Mouse (Mus musculus) kidney, embryonic 14.5 days (tissue): ENCODE measurements around the gene Nt5c2. TPM values are rescaled to one million over a fixed set of nuclear protein-coding genes. Genes with fewer than 3 reads are reported as not detected.

Experiments
- ATAC-seq: fragments of 200-750 bp; cut with Nextera tagmentation; 2 replicates; pipeline ENCODE4 v1.8.0; 2017; ENCODE audit warnings: moderate number of reproducible peaks, mild to moderate bottlenecking, moderate TSS enrichment, moderate library complexity; ENCODE audit not compliant: low FRiP score, low TSS enrichment
- H3K27ac ChIP-seq: fragments of 300-500 bp; sonication (generic); 2 replicates; pipeline ENCODE4 v1.5.1; 2014; ENCODE audit warnings: low read depth, mild to moderate bottlenecking, low read length, moderate library complexity, mixed read lengths
- H3K27me3 ChIP-seq: fragments of 300-500 bp; sonication (generic); 2 replicates; pipeline ENCODE4 v1.6.1; 2014; ENCODE audit warnings: mild to moderate bottlenecking, low read length; ENCODE audit not compliant: control insufficient read depth, insufficient read depth
- H3K36me3 ChIP-seq: fragments of 300-500 bp; sonication (generic); 2 replicates; pipeline ENCODE4 v1.6.1; 2014; ENCODE audit warnings: low read length, mixed read lengths; ENCODE audit not compliant: control insufficient read depth, insufficient read depth
- H3K4me1 ChIP-seq: fragments of 300-500 bp; sonication (generic); 2 replicates; pipeline ENCODE4 v1.6.1; 2014; ENCODE audit warnings: low read length, mixed read lengths; ENCODE audit not compliant: control insufficient read depth, insufficient read depth
- H3K4me2 ChIP-seq: fragments of 300-500 bp; sonication (generic); replicated peaks from 2 replicates; pipeline ENCODE4 v1.6.1; 2014; ENCODE audit warnings: low read depth, mild to moderate bottlenecking, low read length
- H3K4me3 ChIP-seq: fragments of 300-500 bp; sonication (generic); 2 replicates; pipeline ENCODE4 v1.5.1; 2014; ENCODE audit warnings: mild to moderate bottlenecking, low read length
- H3K9ac ChIP-seq: fragments of 300-500 bp; sonication (generic); 2 replicates; pipeline ENCODE4 v1.6.1; 2014; ENCODE audit warnings: low read depth, mild to moderate bottlenecking, low read length, moderate library complexity
- H3K9me3 ChIP-seq: fragments of 300-500 bp; sonication (generic); 2 replicates; pipeline ENCODE4 v1.6.1; 2016; ENCODE audit warnings: low read length; ENCODE audit not compliant: control insufficient read depth
- WGBS: fragments of 180-500 bp; shearing (Covaris S2); extraction: QIAGEN DNeasy Blood & Tissue Kit; methylation state at CpG from one replicate; pipeline ENCODE4 v1.1.7; 2014; 5-methylcytosine and 5-hydroxymethylcytosine counted together
- polyA plus RNA-seq: library from polyadenylated mRNA; unstranded; fragments of >200 nt; fragmentation: Nextera tagmentation; extraction: Ambion mirVana; gene quantifications from 2 replicates; pipeline ENCODE4 v1.2.1, GENCODE M21; 2014

Gene Nt5c2
- polyA plus RNA-seq, 1 experiment from 2014 or later = 80.2 TPM

GRCm38 (mm10) chr19:46960101-46961046, 54.6 kb downstream of the Nt5c2 start:
- Histone ChIP-seq H3K27me3 (no peaks in the 10 kb centered on the region), H3K4me2 (peak overlapping the region; percentile 62), H3K4me3 (peak overlapping the region; percentile 86), H3K36me3 (no peaks in the 10 kb centered on the region), H3K9ac (peak overlapping the region; percentile 91; the same call in 1 of the 2 replicates), H3K4me1 (peaks cover 19% of the 10 kb centered on the region; the same call in 1 of the 2 replicates), H3K27ac (no peak overlapping the region), H3K9me3 (no peaks in the 10 kb centered on the region)
- 73% methylated on average over 13 of the region's 13 CpGs for WGBS
- no peak for ATAC-seq

- WGBS = 92% methylated on average over 3 of the region's 3 CpGs
- H3K9me3 ChIP-seq = no peaks in the 10 kb centered on the region
- peaks cover 19% of the 10 kb centered on the region; the same call in 1 of the 2 replicates for H3K4me1 ChIP-seq
- H3K27me3 ChIP-seq = no peaks in the 10 kb centered on the region
- no peak overlapping the region for H3K27ac ChIP-seq
- H3K4me2 ChIP-seq = no peak overlapping the region
- H3K4me3 ChIP-seq = no peak overlapping the region
- no peak overlapping the region for H3K9ac ChIP-seq
- no peaks in the 10 kb centered on the region for H3K36me3 ChIP-seq
- no peak for ATAC-seq
Measured at GRCm38 (mm10) chr19:46959536-46959935, 55.4 kb downstream of the Nt5c2 start.

- ATAC-seq = no peak
- Histone ChIP-seq H3K27ac (no peak overlapping the region), H3K36me3 (no peaks in the 10 kb centered on the region), H3K4me2 (no peak overlapping the region), H3K9me3 (no peaks in the 10 kb centered on the region), H3K4me3 (no peak overlapping the region), H3K27me3 (no peaks in the 10 kb centered on the region), H3K9ac (no peak overlapping the region), H3K4me1 (peaks cover 19% of the 10 kb centered on the region; the same call in 1 of the 2 replicates)
- WGBS = 70% methylated on average over 3 of the region's 3 CpGs
Measured at GRCm38 (mm10) chr19:46958566-46958965, 56.4 kb downstream of the Nt5c2 start.

- Histone ChIP-seq H3K9me3 (no peaks in the 10 kb centered on the region), H3K4me2 (no peak overlapping the region), H3K9ac (no peak overlapping the region), H3K27me3 (no peaks in the 10 kb centered on the region), H3K4me3 (no peak overlapping the region), H3K27ac (no peak overlapping the region), H3K4me1 (peaks cover 16% of the 10 kb centered on the region; the same call in 1 of the 2 replicates), H3K36me3 (no peaks in the 10 kb centered on the region)
- ATAC-seq = no peak
- WGBS = 83% methylated on average over 4 of the region's 4 CpGs
Measured at GRCm38 (mm10) chr19:46957971-46958370, 57.0 kb downstream of the Nt5c2 start.

- Histone ChIP-seq H3K4me3 (no peak overlapping the region), H3K4me1 (peaks cover 11% of the 10 kb centered on the region; the same call in 1 of the 2 replicates), H3K9me3 (no peaks in the 10 kb centered on the region), H3K27me3 (no peaks in the 10 kb centered on the region), H3K27ac (no peak overlapping the region), H3K4me2 (no peak overlapping the region), H3K9ac (no peak overlapping the region), H3K36me3 (no peaks in the 10 kb centered on the region)
- no peak for ATAC-seq
- whole genome bisulfite sequencing = 88% methylated on average over 5 of the region's 5 CpGs
Measured at GRCm38 (mm10) chr19:46957001-46957400, 58.0 kb downstream of the Nt5c2 start.

- Histone ChIP-seq H3K36me3 (no peaks in the 10 kb centered on the region), H3K4me3 (no peak overlapping the region), H3K27me3 (no peaks in the 10 kb centered on the region), H3K4me1 (peaks cover 11% of the 10 kb centered on the region; the same call in 1 of the 2 replicates), H3K27ac (no peak overlapping the region), H3K9ac (no peak overlapping the region), H3K9me3 (no peaks in the 10 kb centered on the region), H3K4me2 (no peak overlapping the region)
- ATAC-seq = no peak
- WGBS = 70% methylated on average over 2 of the region's 2 CpGs
Measured at GRCm38 (mm10) chr19:46956410-46956809, 58.5 kb downstream of the Nt5c2 start.

GRCm38 (mm10) chr19:46955630-46956029, 59.3 kb downstream of the Nt5c2 start:
- Histone ChIP-seq H3K27ac (no peak overlapping the region), H3K4me1 (peaks cover 9% of the 10 kb centered on the region; the same call in 1 of the 2 replicates), H3K4me2 (no peak overlapping the region), H3K4me3 (no peak overlapping the region), H3K36me3 (no peaks in the 10 kb centered on the region; the same call in 1 of the 2 replicates), H3K27me3 (no peaks in the 10 kb centered on the region), H3K9ac (no peak overlapping the region), H3K9me3 (no peaks in the 10 kb centered on the region)
- 99% methylated on average over 4 of the region's 4 CpGs for WGBS
- no peak for ATAC-seq

GRCm38 (mm10) chr19:46953536-46953935, 61.4 kb downstream of the Nt5c2 start:
- Histone ChIP-seq H3K9ac (no peak overlapping the region), H3K4me2 (no peak overlapping the region), H3K27me3 (no peaks in the 10 kb centered on the region), H3K4me1 (no peaks in the 10 kb centered on the region), H3K4me3 (no peak overlapping the region), H3K9me3 (no peaks in the 10 kb centered on the region), H3K36me3 (peaks cover 17% of the 10 kb centered on the region), H3K27ac (no peak overlapping the region)
- WGBS = 90% methylated on average over 3 of the region's 3 CpGs
- ATAC-seq = no peak

GRCm38 (mm10) chr19:46952986-46953385, 62.0 kb downstream of the Nt5c2 start:
- H3K27me3 ChIP-seq = no peaks in the 10 kb centered on the region

More at GRCm38 (mm10) chr19:46952986-46953385, 62.0 kb downstream of the Nt5c2 start:
- no peaks in the 10 kb centered on the region for H3K9me3 ChIP-seq
- H3K36me3 ChIP-seq = peaks cover 18% of the 10 kb centered on the region
- no peaks in the 10 kb centered on the region for H3K4me1 ChIP-seq
- no peak overlapping the region for H3K4me3 ChIP-seq
- 78% methylated on average over 5 of the region's 5 CpGs for WGBS
- no peak for ATAC-seq
- no peak overlapping the region for H3K9ac ChIP-seq
- no peak overlapping the region for H3K4me2 ChIP-seq
- H3K27ac ChIP-seq = no peak overlapping the region
